Mouse (Mus musculus): ENCODE data around the gene Cdh26. TPM values are rescaled to one million over a fixed set of nuclear protein-coding genes. Genes with fewer than 3 reads are reported as not detected.

The Cdh26 gene
- total and polyA plus RNA-seq, 3 experiments: not detected

DNA sequence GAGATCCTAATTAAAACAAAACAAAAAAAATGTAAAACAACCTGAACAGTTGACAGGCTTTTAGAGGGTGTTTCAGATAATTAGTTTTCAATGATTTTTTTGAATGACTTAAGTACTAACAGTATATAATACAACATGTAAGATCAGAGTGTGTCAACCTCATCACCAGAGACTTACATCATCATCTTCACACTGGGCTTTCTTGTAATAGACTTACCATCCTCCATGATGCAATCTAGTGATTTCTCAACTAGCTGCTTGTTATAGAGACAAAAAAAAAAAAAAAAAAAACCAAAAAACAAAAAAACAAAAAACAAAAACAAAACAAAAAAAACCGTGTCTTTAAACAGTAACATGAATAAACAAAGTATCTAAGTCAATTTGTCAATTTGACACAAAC is 21.3 kb upstream of the Cdh26 start:
- H3K9ac ChIP-seq (ENCODE audit: control insufficient read depth, low read depth, low read length, poor library complexity, severe bottlenecking): no peak overlapping the region
- no peak for DNase-seq (ENCODE audit: low read depth, low spot score)
- TF ChIP-seq JUND (IDR thresholded peaks at IDR 0.05; ENCODE audit: low read depth, low read length) (no peak), MYC (IDR thresholded peaks at IDR 0.05; ENCODE audit: low read depth, low read length) (no peak), USF2 (IDR thresholded peaks at IDR 0.05; ENCODE audit: borderline replicate concordance in 1 of 2, insufficient read depth in 1 of 2, low read depth in 1 of 2, low read length in 2 of 2) (no peak), NRF1 (IDR thresholded peaks at IDR 0.05; ENCODE audit: insufficient read depth, low read depth, low read length, poor library complexity, severe bottlenecking) (no peak)
- H3K36me3 ChIP-seq (ENCODE audit: control insufficient read depth in 1 of 2, insufficient read depth in 2 of 2, low read length in 2 of 2): no peaks in the 10 kb centered on the region
- no peak overlapping the region for H3K4me3 ChIP-seq (ENCODE audit: control insufficient read depth in 1 of 2, insufficient read depth in 1 of 2, low read depth in 2 of 2, low read length in 2 of 2)
- no peaks in the 10 kb centered on the region for H3K27me3 ChIP-seq (ENCODE audit: control insufficient read depth in 1 of 2, insufficient read depth in 2 of 2, low read length in 2 of 2)
- H3K4me1 ChIP-seq (ENCODE audit: control insufficient read depth in 1 of 2, insufficient read depth in 2 of 2, low read length in 2 of 2): no peaks in the 10 kb centered on the region
- no peak overlapping the region for H3K27ac ChIP-seq (ENCODE audit: control insufficient read depth, low read depth, low read length)
- no peaks in the 10 kb centered on the region for H3K9me3 ChIP-seq (replicated peaks; ENCODE audit: insufficient read depth, low read length)
- H3K79me2 ChIP-seq (ENCODE audit: control insufficient read depth, insufficient read depth, low read length, poor library complexity): no peaks in the 10 kb centered on the region

DNA sequence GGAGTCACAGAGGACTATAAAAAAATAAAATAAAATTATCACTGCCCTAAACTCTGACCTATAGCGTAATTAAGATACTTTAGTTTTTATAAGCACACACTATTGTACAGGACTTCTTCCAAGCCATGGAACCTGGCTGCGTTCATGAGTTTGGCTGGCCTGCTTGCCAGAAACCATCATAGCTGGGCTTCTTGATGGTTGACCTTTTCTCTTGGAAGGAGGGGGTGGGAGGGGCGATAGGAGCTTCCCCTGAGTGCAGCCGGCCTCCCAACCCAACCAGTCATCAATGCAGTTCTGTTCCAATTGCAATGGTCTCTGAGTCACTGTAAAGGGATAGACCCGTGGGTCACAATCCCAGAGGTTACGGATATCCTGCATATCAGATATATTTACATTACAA is 20.0 kb upstream of the Cdh26 start:
- Histone ChIP-seq H3K79me2 (ENCODE audit: control insufficient read depth, insufficient read depth, low read length, poor library complexity) (no peaks in the 10 kb centered on the region), H3K36me3 (ENCODE audit: control insufficient read depth in 1 of 2, insufficient read depth in 2 of 2, low read length in 2 of 2) (no peaks in the 10 kb centered on the region), H3K4me3 (ENCODE audit: control insufficient read depth in 1 of 2, insufficient read depth in 1 of 2, low read depth in 2 of 2, low read length in 2 of 2) (no peak overlapping the region), H3K9me3 (replicated peaks; ENCODE audit: insufficient read depth, low read length) (no peaks in the 10 kb centered on the region), H3K4me1 (ENCODE audit: control insufficient read depth in 1 of 2, insufficient read depth in 2 of 2, low read length in 2 of 2) (no peaks in the 10 kb centered on the region), H3K27me3 (ENCODE audit: control insufficient read depth in 1 of 2, insufficient read depth in 2 of 2, low read length in 2 of 2) (no peaks in the 10 kb centered on the region), H3K9ac (ENCODE audit: control insufficient read depth, low read depth, low read length, poor library complexity, severe bottlenecking) (no peak overlapping the region), H3K27ac (ENCODE audit: control insufficient read depth, low read depth, low read length) (no peak overlapping the region)
- TF ChIP-seq NRF1 (IDR thresholded peaks at IDR 0.05; ENCODE audit: insufficient read depth, low read depth, low read length, poor library complexity, severe bottlenecking) (no peak), RAD21 (IDR thresholded peaks at IDR 0.05; ENCODE audit: low read depth, low read length) (no peak), ELF1 (IDR thresholded peaks at IDR 0.05; ENCODE audit: low read depth, low read length) (no peak), ZC3H11A (IDR thresholded peaks at IDR 0.05; ENCODE audit: low read depth, low read length) (no peak), POLR2AphosphoS2 (IDR thresholded peaks at IDR 0.05; ENCODE audit: low read length) (no peak), MYB (IDR thresholded peaks at IDR 0.05; ENCODE audit: low read depth, low read length) (no peak), HCFC1 (IDR thresholded peaks at IDR 0.05; ENCODE audit: low read depth, low read length) (no peak), MAFK (IDR thresholded peaks at IDR 0.05; ENCODE audit: borderline replicate concordance, low read depth, low read length) (no peak), POLR2A (IDR thresholded peaks at IDR 0.05; ENCODE audit: control insufficient read depth in 1 of 2, insufficient read depth in 1 of 2, low read depth in 1 of 2, low read length in 2 of 2, poor library complexity in 1 of 2) (no peak), ZMIZ1 (IDR thresholded peaks at IDR 0.05; ENCODE audit: low read depth, low read length) (no peak), E2F4 (IDR thresholded peaks at IDR 0.05; ENCODE audit: borderline replicate concordance, low read depth, low read length) (no peak), UBTF (IDR thresholded peaks at IDR 0.05; ENCODE audit: borderline replicate concordance, insufficient read depth, low read depth, low read length) (no peak), MAX (IDR thresholded peaks at IDR 0.05; ENCODE audit: low read length) (no peak)
- DNase-seq (ENCODE audit: low read depth, low spot score): no peak

Data from MEL (cell line).